Mouse (Mus musculus) megakaryocyte, embryonic 14.5 days (primary cell): Measurements from ENCODE around the gene Ankar.

Experiments
- FLI1 ChIP-seq: IDR thresholded peaks from 2 replicates; pipeline ENCODE4 v1.6.1; 2012; ENCODE audit warnings: low read length, inconsistent platforms, mixed read lengths
- GATA1 ChIP-seq: IDR thresholded peaks from 3 replicates; pipeline ENCODE4 v1.6.1; 2012; ENCODE audit warnings: mixed read lengths, low read length, inconsistent platforms, borderline replicate concordance

GRCm38 (mm10) chr1:72596231-72596630 lies 104.1 kb downstream of the Ankar start:
- no peak for TF ChIP-seq FLI1
- TF ChIP-seq GATA1: no peak
